Mouse (Mus musculus): ENCODE data around the gene Rnf24. TPM values are rescaled to one million over a fixed set of nuclear protein-coding genes. Genes with fewer than 3 reads are reported as not detected.

Gene Rnf24
- polyA plus RNA-seq, 1 experiment, result 14.6 TPM

- H3K27ac ChIP-seq (ENCODE audit: insufficient read depth, low read length), result no peak overlapping the region
- WGBS, result 93% methylated on average over 5 of the region's 5 CpGs
- no peak overlapping the region for H3K4me3 ChIP-seq (replicated peaks; ENCODE audit: insufficient read depth, low read depth, low read length)
- H3K4me1 ChIP-seq (ENCODE audit: control insufficient read depth, insufficient read depth, low read length), result no peaks in the 10 kb centered on the region
- TF ChIP-seq POLR2A (IDR thresholded peaks at IDR 0.05; ENCODE audit: borderline replicate concordance, insufficient read depth, low read length) (no peak), CTCF (IDR thresholded peaks at IDR 0.05; ENCODE audit: borderline replicate concordance, insufficient read depth, low read depth, low read length) (no peak)
- H3K27me3 ChIP-seq (ENCODE audit: control insufficient read depth, insufficient read depth, low read length), result no peaks in the 10 kb centered on the region
- no peak for DNase-seq
Measured at GRCm38 (mm10) chr2:131378872-131379271, 26.2 kb upstream of the Rnf24 start.

GRCm38 (mm10) chr2:131377055-131377454 lies 24.4 kb upstream of the Rnf24 start:
- WGBS, result 46% methylated on average over 6 of the region's 6 CpGs
- TF ChIP-seq POLR2A (IDR thresholded peaks at IDR 0.05; ENCODE audit: borderline replicate concordance, insufficient read depth, low read length) (no peak), CTCF (IDR thresholded peaks at IDR 0.05; ENCODE audit: borderline replicate concordance, insufficient read depth, low read depth, low read length) (no peak)
- no peak overlapping the region for H3K4me3 ChIP-seq (replicated peaks; ENCODE audit: insufficient read depth, low read depth, low read length)
- no peak overlapping the region for H3K27ac ChIP-seq (ENCODE audit: insufficient read depth, low read length)
- H3K27me3 ChIP-seq (ENCODE audit: control insufficient read depth, insufficient read depth, low read length), result no peaks in the 10 kb centered on the region
- no peaks in the 10 kb centered on the region for H3K4me1 ChIP-seq (ENCODE audit: control insufficient read depth, insufficient read depth, low read length)
- no peak for DNase-seq

GRCm38 (mm10) chr2:131373656-131374055 lies 21.0 kb upstream of the Rnf24 start:
- DNase-seq, result no peak
- Histone ChIP-seq H3K27ac (ENCODE audit: insufficient read depth, low read length) (no peak overlapping the region), H3K4me3 (replicated peaks; ENCODE audit: insufficient read depth, low read depth, low read length) (no peak overlapping the region), H3K4me1 (ENCODE audit: control insufficient read depth, insufficient read depth, low read length) (no peaks in the 10 kb centered on the region), H3K27me3 (ENCODE audit: control insufficient read depth, insufficient read depth, low read length) (no peaks in the 10 kb centered on the region)
- no peak for TF ChIP-seq CTCF (IDR thresholded peaks at IDR 0.05; ENCODE audit: borderline replicate concordance, insufficient read depth, low read depth, low read length)
- TF ChIP-seq POLR2A (IDR thresholded peaks at IDR 0.05; ENCODE audit: borderline replicate concordance, insufficient read depth, low read length), result no peak
- 64% methylated on average over 6 of the region's 6 CpGs for WGBS

GRCm38 (mm10) chr2:131372276-131372877 lies 19.7 kb upstream of the Rnf24 start:
- no peak overlapping the region for H3K4me3 ChIP-seq (replicated peaks; ENCODE audit: insufficient read depth, low read depth, low read length)
- no peaks in the 10 kb centered on the region for H3K4me1 ChIP-seq (ENCODE audit: control insufficient read depth, insufficient read depth, low read length)
- DNase-seq, result no peak
- no peak overlapping the region for H3K27ac ChIP-seq (ENCODE audit: insufficient read depth, low read length)
- 75% methylated on average over 7 of the region's 7 CpGs for WGBS
- TF ChIP-seq CTCF (IDR thresholded peaks at IDR 0.05; ENCODE audit: borderline replicate concordance, insufficient read depth, low read depth, low read length), result no peak
- TF ChIP-seq POLR2A (IDR thresholded peaks at IDR 0.05; ENCODE audit: borderline replicate concordance, insufficient read depth, low read length), result no peak
- no peaks in the 10 kb centered on the region for H3K27me3 ChIP-seq (ENCODE audit: control insufficient read depth, insufficient read depth, low read length)

- 91% methylated on average over 4 of the region's 4 CpGs for WGBS
- TF ChIP-seq POLR2A (IDR thresholded peaks at IDR 0.05; ENCODE audit: borderline replicate concordance, insufficient read depth, low read length), result no peak
- TF ChIP-seq CTCF (IDR thresholded peaks at IDR 0.05; ENCODE audit: borderline replicate concordance, insufficient read depth, low read depth, low read length), result no peak
- Histone ChIP-seq H3K27ac (ENCODE audit: insufficient read depth, low read length) (no peak overlapping the region), H3K27me3 (ENCODE audit: control insufficient read depth, insufficient read depth, low read length) (no peaks in the 10 kb centered on the region), H3K4me3 (replicated peaks; ENCODE audit: insufficient read depth, low read depth, low read length) (no peak overlapping the region), H3K4me1 (ENCODE audit: control insufficient read depth, insufficient read depth, low read length) (no peaks in the 10 kb centered on the region)
- no peak for DNase-seq
Measured at GRCm38 (mm10) chr2:131371811-131372210, 19.1 kb upstream of the Rnf24 start.

GRCm38 (mm10) chr2:131370828-131371227 lies 18.1 kb upstream of the Rnf24 start:
- Histone ChIP-seq H3K4me3 (replicated peaks; ENCODE audit: insufficient read depth, low read depth, low read length) (no peak overlapping the region), H3K27me3 (ENCODE audit: control insufficient read depth, insufficient read depth, low read length) (no peaks in the 10 kb centered on the region), H3K4me1 (ENCODE audit: control insufficient read depth, insufficient read depth, low read length) (no peaks in the 10 kb centered on the region), H3K27ac (ENCODE audit: insufficient read depth, low read length) (no peak overlapping the region)
- 50% methylated on average over 3 of the region's 3 CpGs for WGBS
- TF ChIP-seq CTCF (IDR thresholded peaks at IDR 0.05; ENCODE audit: borderline replicate concordance, insufficient read depth, low read depth, low read length) (no peak), POLR2A (IDR thresholded peaks at IDR 0.05; ENCODE audit: borderline replicate concordance, insufficient read depth, low read length) (no peak)
- DNase-seq, result no peak

GRCm38 (mm10) chr2:131364689-131365088 lies 12.0 kb upstream of the Rnf24 start:
- Histone ChIP-seq H3K27ac (ENCODE audit: insufficient read depth, low read length) (no peak overlapping the region), H3K27me3 (ENCODE audit: control insufficient read depth, insufficient read depth, low read length) (no peaks in the 10 kb centered on the region), H3K4me1 (ENCODE audit: control insufficient read depth, insufficient read depth, low read length) (no peaks in the 10 kb centered on the region), H3K4me3 (replicated peaks; ENCODE audit: insufficient read depth, low read depth, low read length) (no peak overlapping the region)
- 86% methylated on average over 6 of the region's 6 CpGs for WGBS
- TF ChIP-seq POLR2A (IDR thresholded peaks at IDR 0.05; ENCODE audit: borderline replicate concordance, insufficient read depth, low read length) (no peak), CTCF (IDR thresholded peaks at IDR 0.05; ENCODE audit: borderline replicate concordance, insufficient read depth, low read depth, low read length) (no peak)
- DNase-seq, result no peak

- Histone ChIP-seq H3K4me1 (ENCODE audit: control insufficient read depth, insufficient read depth, low read length) (0 out of 2 replicates have a peak, but pooled peaks cover 2% of the 10 kb centered on the region), H3K27ac (ENCODE audit: insufficient read depth, low read length) (no peak overlapping the region), H3K4me3 (replicated peaks; ENCODE audit: insufficient read depth, low read depth, low read length) (no peak overlapping the region), H3K27me3 (ENCODE audit: control insufficient read depth, insufficient read depth, low read length) (no peaks in the 10 kb centered on the region)
- DNase-seq, result no peak
- TF ChIP-seq POLR2A (IDR thresholded peaks at IDR 0.05; ENCODE audit: borderline replicate concordance, insufficient read depth, low read length), result no peak
- TF ChIP-seq CTCF (IDR thresholded peaks at IDR 0.05; ENCODE audit: borderline replicate concordance, insufficient read depth, low read depth, low read length), result no peak
Measured at GRCm38 (mm10) chr2:131358481-131358880, 5.8 kb upstream of the Rnf24 start.
